Mouse (Mus musculus) 3134 (cell line): ENCODE measurements at regions not wholly inside any gene's neighbourhood (a gene's known extent, or its start where the extent isn't known, plus 50 kb on each side); places are given as distances from the start of the nearest gene placed in this dataset.
A peak's percentile ranks its signal among the peaks of the same experiment; 100 is the strongest.

Experiments used
- DNase-seq: peaks from one replicate; pipeline ENCODE4 v3.0.0-alpha.2; 2011; ENCODE audit warnings: low spot score; ENCODE audit not compliant: insufficient read length; ENCODE audit errors: extremely low read depth

DNA sequence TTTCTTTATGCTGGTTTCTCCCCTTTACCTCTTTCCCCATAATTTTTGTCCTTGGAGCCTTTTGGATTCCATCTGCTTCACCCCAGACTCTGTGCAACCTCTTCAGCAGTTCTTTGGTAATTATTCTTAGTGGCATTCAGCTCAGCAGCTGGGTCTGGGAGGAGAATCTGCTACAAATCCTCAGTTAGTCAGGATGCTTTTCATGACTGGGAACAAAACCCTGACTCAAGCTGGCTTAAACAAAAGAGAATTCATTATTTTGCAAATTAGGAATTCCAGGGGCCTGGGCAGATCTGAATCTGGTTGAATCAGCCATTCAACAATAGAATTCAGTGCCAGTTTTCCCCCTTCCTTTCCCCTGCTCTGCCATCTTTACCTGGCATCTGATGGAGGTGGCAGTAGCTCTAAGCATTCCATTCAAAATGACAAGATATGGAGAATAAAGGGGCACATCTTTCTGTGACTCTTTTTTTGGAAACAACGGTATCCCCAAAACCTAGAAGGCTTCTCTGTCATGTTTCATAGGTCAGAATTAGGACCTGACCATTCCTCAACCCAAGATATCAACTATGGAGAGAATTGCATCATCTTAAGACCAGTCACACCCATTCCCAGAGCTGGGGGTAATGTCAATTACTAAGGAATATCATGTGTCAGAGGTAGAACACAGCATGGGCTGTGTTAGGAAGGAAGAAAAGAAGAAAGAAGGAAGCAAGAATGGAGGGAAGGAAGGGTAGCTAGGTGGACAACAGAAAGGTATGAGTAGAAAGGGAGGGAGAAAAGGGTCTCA lies 227.2 kb upstream of the Gm21798 start:
- DNase-seq, result no peak

DNA sequence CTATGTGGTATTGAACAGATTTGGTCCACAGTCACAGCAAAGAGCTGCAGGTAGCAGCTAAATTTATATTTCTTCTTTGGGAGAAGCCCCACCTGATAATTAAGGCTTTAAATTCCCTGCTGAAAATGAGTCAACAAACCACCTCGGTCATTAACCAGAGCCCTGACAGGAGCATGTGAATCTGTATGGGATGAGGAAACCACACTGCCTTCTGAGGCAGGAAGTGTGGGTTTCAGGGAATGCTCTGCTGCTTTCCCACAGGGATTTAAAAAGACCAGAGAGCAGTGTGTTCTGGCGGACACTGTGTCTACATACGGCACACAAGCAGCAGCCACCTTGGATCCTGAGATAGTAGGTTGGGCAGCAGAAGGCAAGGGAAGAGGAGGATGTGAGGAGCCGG lies 204.0 kb upstream of the Gm21798 start:
- DNase-seq, result peak; percentile 62

DNA sequence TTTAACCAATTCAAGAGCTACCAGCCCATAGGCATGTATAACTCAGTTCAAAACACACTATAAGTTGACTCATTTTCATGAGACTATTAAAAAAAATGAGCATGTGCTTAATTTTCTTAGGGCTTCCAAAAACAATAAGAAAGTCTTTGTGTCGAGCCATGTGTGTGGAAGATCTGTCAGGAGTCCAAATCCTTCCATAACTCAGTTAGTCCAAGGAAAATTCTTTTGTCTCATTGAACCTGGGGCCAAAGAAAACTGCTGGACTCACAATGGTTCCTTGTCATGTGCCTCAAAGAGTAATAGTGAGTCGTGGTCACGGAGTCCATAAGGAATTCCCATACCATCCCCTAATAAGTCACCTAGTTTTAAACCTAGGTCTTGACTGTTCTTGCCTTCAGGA lies 199.0 kb upstream of the Gm21798 start:
- peak; percentile 51 for DNase-seq

DNA sequence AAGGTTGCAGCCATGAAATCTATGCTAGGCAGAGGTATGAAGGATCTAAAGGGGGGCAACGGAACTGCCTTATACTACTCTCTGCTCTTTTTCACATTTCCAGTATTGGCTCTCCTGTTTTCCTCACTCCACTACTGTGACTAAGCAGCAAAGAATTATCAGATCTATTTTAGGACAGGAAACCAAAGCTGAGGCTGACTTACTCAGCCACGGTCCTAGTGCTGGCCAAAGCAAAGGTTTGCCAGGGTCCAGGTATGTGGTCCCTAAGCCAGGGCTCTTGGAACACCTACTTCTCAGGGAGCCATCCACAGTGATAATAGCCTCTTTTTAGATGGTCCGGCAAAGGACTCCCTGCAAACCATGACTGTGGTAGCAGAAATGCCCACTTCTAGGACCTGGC lies 195.6 kb upstream of the Gm21798 start:
- peak; percentile 70 for DNase-seq

DNA sequence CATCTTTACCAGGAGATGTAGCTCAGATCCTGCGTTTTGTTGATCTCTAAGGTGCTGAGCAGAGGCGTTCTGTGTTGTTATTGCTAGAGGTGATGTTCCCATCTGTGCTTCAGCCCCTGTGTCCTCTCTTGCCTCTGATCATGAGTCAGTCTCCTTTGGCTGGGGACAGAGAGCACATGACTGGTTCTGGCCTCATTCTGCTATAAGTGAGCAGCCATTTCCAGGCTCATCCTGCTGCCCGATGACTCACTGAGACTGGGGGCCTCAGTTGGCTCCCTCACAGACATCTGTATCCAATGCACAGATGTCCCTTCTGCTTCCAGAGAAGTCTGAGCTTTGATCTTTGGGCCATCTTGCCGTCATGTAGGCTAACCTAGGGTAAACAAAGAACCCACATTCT lies 194.9 kb upstream of the Gm21798 start:
- DNase-seq, result peak; percentile 82

DNA sequence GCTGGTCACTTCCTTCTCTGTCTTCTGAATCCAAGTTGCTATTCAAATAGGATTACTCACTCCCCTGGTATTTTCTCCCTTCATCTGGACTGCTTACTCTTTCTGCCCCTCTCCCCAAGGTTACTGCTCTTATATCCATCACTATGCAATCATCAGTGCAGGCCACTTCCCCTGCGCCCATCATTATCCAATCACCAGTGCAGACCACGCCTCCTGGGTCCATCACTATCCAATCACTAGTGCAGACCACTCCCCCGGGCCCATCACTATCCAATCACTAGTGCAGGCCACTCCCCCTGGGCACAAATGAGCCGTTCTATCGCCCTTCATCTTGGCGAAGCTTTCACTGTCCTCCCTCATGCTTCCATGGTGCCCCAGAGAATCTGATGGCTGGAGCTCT lies 191.1 kb upstream of the Gm21798 start:
- peak; percentile 61 for DNase-seq

DNA sequence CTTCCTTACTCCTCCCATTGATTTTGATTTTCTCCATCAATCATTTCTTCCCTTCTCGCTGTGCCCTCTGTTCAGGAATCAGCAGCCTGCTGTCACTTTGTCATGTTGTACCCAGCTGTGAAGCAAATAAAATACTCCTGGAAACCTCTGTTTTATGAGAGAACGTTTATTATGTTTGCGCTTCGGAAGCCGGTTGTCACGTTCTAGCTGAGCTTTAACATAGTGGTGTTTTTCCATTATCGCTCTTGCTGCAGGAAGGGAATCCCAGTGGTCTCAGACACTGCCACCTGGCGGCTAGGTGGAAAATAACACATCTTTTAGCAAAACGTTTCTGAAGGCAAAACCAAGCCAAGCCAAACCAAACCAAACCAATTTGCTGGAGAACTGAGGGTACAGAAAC lies 190.2 kb upstream of the Gm21798 start:
- peak; percentile 42 for DNase-seq
